8 mouse cellular contexts compared by ENCODE assay signal in the genomic region with DNA sequence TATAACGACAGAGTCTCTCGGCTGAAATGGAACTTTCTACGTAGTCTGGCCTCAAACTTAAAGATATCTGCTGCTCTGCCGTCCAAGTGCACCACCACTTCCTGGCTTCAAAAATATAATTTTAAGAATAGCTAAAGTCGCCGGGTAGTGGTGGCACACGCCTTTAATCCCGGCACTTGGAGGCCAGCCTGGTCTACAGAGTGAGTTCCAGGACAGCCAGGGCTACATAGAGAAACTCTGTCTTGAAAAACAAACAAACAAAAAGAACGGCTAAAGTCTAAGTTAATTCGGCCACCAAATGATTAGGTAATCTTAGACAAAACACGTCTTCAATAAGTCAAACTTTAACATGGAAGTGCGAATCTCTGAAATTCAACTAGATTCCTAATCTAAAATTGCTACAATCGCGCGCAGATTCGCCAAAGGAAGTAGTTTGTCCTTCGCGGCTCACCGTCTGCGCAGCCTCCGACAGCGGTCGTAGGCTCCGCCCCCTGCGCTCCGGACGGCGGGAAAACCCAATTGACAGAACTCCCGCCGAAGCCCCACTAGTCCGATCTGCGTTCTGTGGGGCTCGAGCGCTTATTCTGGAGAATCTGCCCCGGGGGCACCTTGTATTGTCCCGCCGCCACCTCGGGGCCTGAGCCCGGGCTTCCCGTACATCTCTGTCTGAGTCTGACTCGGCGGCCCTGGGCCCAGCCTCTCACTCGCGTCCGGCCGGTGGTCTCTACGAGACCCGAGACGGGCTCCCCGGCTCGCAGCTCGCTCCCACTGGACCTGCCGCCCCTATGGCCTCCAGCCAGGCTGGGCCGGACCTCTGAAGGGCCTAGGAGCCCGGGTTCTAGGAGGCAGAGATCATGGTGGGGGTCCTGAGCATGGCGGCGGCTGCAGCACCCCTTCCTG. TPM values are rescaled to one million over a fixed set of nuclear protein-coding genes. Genes with fewer than 3 reads are reported as not detected.
A peak's percentile ranks its signal among the peaks of the same experiment; 100 is the strongest.
DNase-seq lines count a peak whose midpoint lies in the region; ATAC-seq and TF ChIP-seq lines count a peak whose summit lies in the region.

Gene Atad5 (plus strand): TSS at position 484 of the 900 bp plus-strand sequence.

- peak within 1 kb of the TSS; percentile 86 for H3K27ac ChIP-seq in MEL (ENCODE audit: control insufficient read depth, low read depth, low read length)
- no peak within 1 kb of the TSS for H3K27ac ChIP-seq in cerebellum, adult 2 months (ENCODE audit: insufficient read depth, low read length)
- H3K27ac ChIP-seq in lung, embryonic 16.5 days (ENCODE audit: low read length), result peak within 1 kb of the TSS; percentile 42

- no peaks in the 10 kb centered on the region for H3K9me3 ChIP-seq in MEL (replicated peaks; ENCODE audit: insufficient read depth, low read length)
- no peaks in the 10 kb centered on the region for H3K9me3 ChIP-seq in lung, embryonic 16.5 days (ENCODE audit: control insufficient read depth, low read length)

- TF ChIP-seq EP300 in MEL (IDR thresholded peaks at IDR 0.05; ENCODE audit: low read depth in 1 of 2, low read length in 2 of 2), result no peak; a peak in 1 of 4 replicates

- no peaks in the 10 kb centered on the region for H3K27me3 ChIP-seq in MEL (ENCODE audit: control insufficient read depth in 1 of 2, insufficient read depth in 2 of 2, low read length in 2 of 2)
- H3K27me3 ChIP-seq in cerebellum, adult 2 months (ENCODE audit: control insufficient read depth, insufficient read depth, low read length), result no peaks in the 10 kb centered on the region
- H3K27me3 ChIP-seq in lung, embryonic 16.5 days (ENCODE audit: control insufficient read depth, insufficient read depth, low read depth, low read length), result no peaks in the 10 kb centered on the region

- peak within 1 kb of the TSS; percentile 81 for H3K4me2 ChIP-seq in lung, embryonic 16.5 days (ENCODE audit: low read depth, low read length)

- peak; percentile 77 to 83 for ATAC-seq in hematopoietic stem cell, adult 5-6 weeks (replicated peaks in 1 of 2; ENCODE audit: insufficient read depth in 1 of 2, low FRiP score in 2 of 2, low TSS enrichment in 1 of 2, low read depth in 1 of 2, poor library complexity in 2 of 2, severe bottlenecking in 2 of 2)
- peak; percentile 87 for ATAC-seq in lung, embryonic 16.5 days (ENCODE audit: low read depth)

- no peak for TF ChIP-seq CTCF in MEL (IDR thresholded peaks at IDR 0.05 in 2 of 3, conservative IDR thresholded peaks at IDR 0.05 in 1 of 3; ENCODE audit: control insufficient read depth in 1 of 3, insufficient read depth in 1 of 3, low read depth in 2 of 3, low read length in 3 of 3, poor library complexity in 1 of 3, severe bottlenecking in 1 of 3)
- no peak for TF ChIP-seq CTCF in cerebellum, adult 2 months (IDR thresholded peaks at IDR 0.05; ENCODE audit: borderline replicate concordance, insufficient read depth, low read depth, low read length)

- peaks cover 2 to 42% of the 10 kb centered on the region in 2 experiments for H3K36me3 ChIP-seq in MEL (ENCODE audit: control insufficient read depth in 1 of 2, insufficient read depth in 2 of 2, low read length in 2 of 2)
- no peaks in the 10 kb centered on the region for H3K36me3 ChIP-seq in lung, embryonic 16.5 days (ENCODE audit: control insufficient read depth, insufficient read depth, low read length)

- H3K79me2 ChIP-seq in MEL (ENCODE audit: control insufficient read depth, insufficient read depth, low read length, poor library complexity), result peaks cover 33% of the 10 kb centered on the region

- H3K4me1 ChIP-seq in MEL (ENCODE audit: control insufficient read depth in 1 of 2, insufficient read depth in 2 of 2, low read length in 2 of 2), result peaks cover 19 to 21% of the 10 kb centered on the region in 2 experiments
- H3K4me1 ChIP-seq in cerebellum, adult 2 months (ENCODE audit: control insufficient read depth, insufficient read depth, low read length), result no peaks in the 10 kb centered on the region; the same call in 1 of the 2 replicates
- peaks cover 9% of the 10 kb centered on the region; the same call in 1 of the 2 replicates for H3K4me1 ChIP-seq in lung, embryonic 16.5 days (replicated peaks; ENCODE audit: control insufficient read depth, insufficient read depth, low read length)

- WGBS in cerebellum, adult 2 months, result 5% methylated on average over 57 of the region's 57 CpGs
- WGBS in lung, embryonic 16.5 days, result 4% methylated on average over 57 of the region's 57 CpGs

- peak; percentile 41 to 82; a peak in 3 of 4 replicates for TF ChIP-seq POLR2A in MEL (IDR thresholded peaks at IDR 0.05; ENCODE audit: control insufficient read depth in 1 of 2, insufficient read depth in 1 of 2, low read depth in 1 of 2, low read length in 2 of 2, poor library complexity in 1 of 2)
- TF ChIP-seq POLR2A in cerebellum, adult 2 months (IDR thresholded peaks at IDR 0.05; ENCODE audit: borderline replicate concordance, insufficient read depth, low read length), result no peak

- H3K9ac ChIP-seq in MEL (ENCODE audit: control insufficient read depth, low read depth, low read length, poor library complexity, severe bottlenecking), result peak within 1 kb of the TSS; percentile 96
- peak within 1 kb of the TSS; percentile 98 for H3K9ac ChIP-seq in lung, embryonic 16.5 days (ENCODE audit: low read length)

- TF ChIP-seq RAD21 in MEL (IDR thresholded peaks at IDR 0.05; ENCODE audit: low read depth, low read length), result no peak

- peak within 1 kb of the TSS; percentile 93 to 95 for H3K4me3 ChIP-seq in MEL (ENCODE audit: control insufficient read depth in 1 of 2, insufficient read depth in 1 of 2, low read depth in 2 of 2, low read length in 2 of 2)
- H3K4me3 ChIP-seq in cerebellum, adult 2 months (replicated peaks; ENCODE audit: insufficient read depth, low read depth, low read length), result peak within 1 kb of the TSS; percentile 75
- peak within 1 kb of the TSS; percentile 95 for H3K4me3 ChIP-seq in lung, embryonic 16.5 days (ENCODE audit: low read length)

- peak; percentile 97 for DNase-seq in MEL (ENCODE audit: low read depth, low spot score)
- peak; percentile 88 to 92 for DNase-seq in cerebellum, adult 2 months
- peak; percentile 86 for DNase-seq in forelimb bud, embryonic 11.5 days (ENCODE audit: low read depth, low spot score)
- DNase-seq in layer of hippocampus, adult 9-10 months (ENCODE audit: low spot score), result peak; percentile 67
- peak; percentile 77 for DNase-seq in ovary, postnatal 10 days (ENCODE audit: low spot score)
- peak; percentile 79 to 90 for DNase-seq in thymus, postnatal 10 days (ENCODE audit: low spot score in 2 of 2)

TF ChIP-seq in MEL, 35 proteins besides CTCF, POLR2A, EP300 and RAD21 (continues in another document):
- TF ChIP-seq TAL1 (IDR thresholded peaks at IDR 0.05; ENCODE audit: low read length) (no peak), POLR2AphosphoS5 (IDR thresholded peaks at IDR 0.05; ENCODE audit: borderline replicate concordance, low read depth, low read length) (no peak), SIN3A (IDR thresholded peaks at IDR 0.05; ENCODE audit: low read length) (peak; percentile 91), NRF1 (IDR thresholded peaks at IDR 0.05; ENCODE audit: insufficient read depth, low read depth, low read length, poor library complexity, severe bottlenecking) (peak; percentile 73), ZC3H11A (IDR thresholded peaks at IDR 0.05; ENCODE audit: low read depth, low read length) (no peak; the same call in 1 of the 2 replicates), ETS1 (IDR thresholded peaks at IDR 0.05; ENCODE audit: low read depth, low read length) (peak; percentile 31; the same call in 1 of the 2 replicates), UBTF (IDR thresholded peaks at IDR 0.05; ENCODE audit: borderline replicate concordance, insufficient read depth, low read depth, low read length) (0 out of 2 replicates have a peak, but pooled peaks have one; percentile 69), CHD2 (IDR thresholded peaks at IDR 0.05; ENCODE audit: low read length) (no peak), NELFE (IDR thresholded peaks at IDR 0.05; ENCODE audit: low read depth, low read length) (peak; percentile 88), MYC (IDR thresholded peaks at IDR 0.05; ENCODE audit: low read depth, low read length) (peak; percentile 42; the same call in 1 of the 2 replicates), BHLHE40 (IDR thresholded peaks at IDR 0.05; ENCODE audit: borderline replicate concordance, low read depth, low read length) (no peak), POLR2AphosphoS2 (IDR thresholded peaks at IDR 0.05; ENCODE audit: low read length) (0 out of 2 replicates have a peak, but pooled peaks have one; percentile 50), MXI1 (IDR thresholded peaks at IDR 0.05; ENCODE audit: low read depth, low read length) (peak; percentile 21; the same call in 1 of the 2 replicates), ELF1 (IDR thresholded peaks at IDR 0.05; ENCODE audit: low read depth, low read length) (peak; percentile 53), GABPA (IDR thresholded peaks at IDR 0.05; ENCODE audit: low read depth, low read length) (no peak), MAZ (IDR thresholded peaks at IDR 0.05; ENCODE audit: low read depth, low read length) (0 out of 2 replicates have a peak, but pooled peaks have one; percentile 18), KAT2A (conservative IDR thresholded peaks at IDR 0.05; ENCODE audit: low read depth, low read length) (peak; percentile 71; the same call in 1 of the 2 replicates), ZMIZ1 (IDR thresholded peaks at IDR 0.05; ENCODE audit: low read depth, low read length) (no peak), MAX (IDR thresholded peaks at IDR 0.05; ENCODE audit: low read length) (0 out of 2 replicates have a peak, but pooled peaks have one; percentile 23), RCOR1 (IDR thresholded peaks at IDR 0.05; ENCODE audit: low read depth, low read length) (no peak), MEF2A (IDR thresholded peaks at IDR 0.05; ENCODE audit: extremely low read depth, insufficient replicate concordance, low read depth, low read length, poor library complexity, severe bottlenecking) (no peak), MYB (IDR thresholded peaks at IDR 0.05; ENCODE audit: low read depth, low read length) (no peak), MAFK (IDR thresholded peaks at IDR 0.05; ENCODE audit: borderline replicate concordance, low read depth, low read length) (no peak), E2F4 (IDR thresholded peaks at IDR 0.05; ENCODE audit: borderline replicate concordance, low read depth, low read length) (peak; percentile 99), CHD1 (IDR thresholded peaks at IDR 0.05; ENCODE audit: low read depth, low read length) (no peak), HCFC1 (IDR thresholded peaks at IDR 0.05; ENCODE audit: low read depth, low read length) (peak; percentile 92), ZKSCAN1 (IDR thresholded peaks at IDR 0.05; ENCODE audit: low read depth, low read length) (no peak)

RNA-seq across cellular contexts. Expression of gene Atad5, which starts in this region (rescaled TPM):
- total RNA-seq in MEL (2012; rRNA removed), result 22.1 and 22.6 TPM in 2 replicates
- polyA plus RNA-seq in MEL (2012; ENCODE audit: insufficient read depth in 1 of 2, insufficient read length in 2 of 2, low read depth in 1 of 2, low replicate concordance in 2 of 2, missing spikeins in 1 of 2), result 10 to 100 TPM; 17.1 to 66.9 TPM
- 3.7 and 4.3 TPM in 2 replicates for polyA plus RNA-seq in cerebellum, adult 2 months (2012; rRNA removed)
- total RNA-seq in hematopoietic stem cell, adult 5-6 weeks (2017), result 36.8 and 38.5 TPM in 2 replicates
- 9.6 and 11.5 TPM in 2 replicates for polyA plus RNA-seq in lung, embryonic 16.5 days (2015; fragmentation: Nextera tagmentation; extraction: Ambion mirVana)
